Mouse (Mus musculus) midbrain, embryonic 11.5 days (tissue): ENCODE results near the gene Mettl5. TPM values are rescaled to one million over a fixed set of nuclear protein-coding genes. Genes with fewer than 3 reads are reported as not detected.
"Not testable (repeated sequence)": the region's sequence is repeated elsewhere in the genome, so short reads cannot be mapped to it uniquely, and the experiment has no call there.

Experiments
- ATAC-seq: fragments of 200-750 bp; cut with Nextera tagmentation; 2 replicates; pipeline ENCODE4 v1.8.0; 2017; ENCODE audit warnings: moderate TSS enrichment, moderate library complexity; ENCODE audit not compliant: low FRiP score
- DNase-seq: peaks from one replicate; pipeline ENCODE4 v3.0.0; 2015; ENCODE audit warnings: low spot score; ENCODE audit errors: missing footprints
- H3K27ac ChIP-seq: fragments of 300-500 bp; sonication (generic); 2 replicates; pipeline ENCODE4 v1.5.1; 2014; ENCODE audit warnings: low read depth, low read length
- H3K27me3 ChIP-seq: fragments of 300-500 bp; sonication (generic); 2 replicates; pipeline ENCODE4 v1.6.1; 2014; ENCODE audit warnings: mild to moderate bottlenecking, low read length, moderate library complexity, mixed read lengths; ENCODE audit not compliant: control insufficient read depth, insufficient read depth
- H3K36me3 ChIP-seq: fragments of 300-500 bp; sonication (generic); 2 replicates; pipeline ENCODE4 v1.6.1; 2014; ENCODE audit warnings: mild to moderate bottlenecking, low read length, moderate library complexity, mixed read lengths; ENCODE audit not compliant: control insufficient read depth, insufficient read depth
- H3K4me1 ChIP-seq: fragments of 300-500 bp; sonication (generic); 2 replicates; pipeline ENCODE4 v1.6.1; 2014; ENCODE audit warnings: low read length; ENCODE audit not compliant: control insufficient read depth, insufficient read depth
- H3K4me2 ChIP-seq: fragments of 300-500 bp; sonication (generic); 2 replicates; pipeline ENCODE4 v1.6.1; 2014; ENCODE audit warnings: mild to moderate bottlenecking, moderate library complexity
- H3K4me3 ChIP-seq: fragments of 300-500 bp; sonication (generic); 2 replicates; pipeline ENCODE4 v1.5.1; 2014; ENCODE audit warnings: low read depth, low read length
- H3K9ac ChIP-seq: fragments of 300-500 bp; sonication (generic); 2 replicates; pipeline ENCODE4 v1.6.1; 2014; ENCODE audit warnings: low read length
- H3K9me3 ChIP-seq: fragments of 300-500 bp; sonication (generic); 2 replicates; pipeline ENCODE4 v1.6.1; 2016; ENCODE audit warnings: low read length; ENCODE audit not compliant: control insufficient read depth
- WGBS: fragments of 180-500 bp; shearing (Covaris S2); extraction: QIAGEN DNeasy Blood & Tissue Kit; methylation state at CpG from one replicate; pipeline ENCODE4 v1.1.7; 2014; 5-methylcytosine and 5-hydroxymethylcytosine counted together
- polyA plus RNA-seq: library from polyadenylated mRNA; unstranded; fragments of >200 nt; fragmentation: Nextera tagmentation; extraction: Ambion mirVana; gene quantifications from 2 replicates; pipeline ENCODE4 v1.2.1, GENCODE M21; 2014

Mettl5 gene
- polyA plus RNA-seq, result 37.6 and 41.4 TPM in 2 replicates

- Histone ChIP-seq H3K4me3 (peak within 1 kb of the TSS; percentile 60), H3K4me2 (peak within 1 kb of the TSS; percentile 87), H3K36me3 (no peaks in the 10 kb centered on the region), H3K9ac (peak within 1 kb of the TSS; percentile 88), H3K4me1 (peaks cover 5% of the 10 kb centered on the region; the same call in 1 of the 2 replicates), H3K27ac (no peak within 1 kb of the TSS), H3K9me3 (no peaks in the 10 kb centered on the region), H3K27me3 (no peaks in the 10 kb centered on the region)
- DNase-seq (peak; percentile 98), ATAC-seq (peak; percentile 94)
- WGBS, result 2% methylated on average over 45 of the region's 45 CpGs
Measured at GRCm38 (mm10) chr2:69885451-69886305, at the start of gene Mettl5. Gene Mettl5 (minus strand): TSS chr2:69885615.

- H3K4me2 ChIP-seq, result no peak overlapping the region
- no peak for ATAC-seq
- 96% methylated on average over 3 of the region's 3 CpGs for WGBS
Measured at GRCm38 (mm10) chr2:69924943-69925342, 39.5 kb upstream of the Mettl5 start.

GRCm38 (mm10) chr2:69917301-69917700 is 31.9 kb upstream of the Mettl5 start:
- no peak overlapping the region for H3K4me2 ChIP-seq
- H3K36me3 ChIP-seq, result peaks cover 5% of the 10 kb centered on the region; the same call in 1 of the 2 replicates
- 95% methylated on average over 3 of the region's 3 CpGs for WGBS

More at GRCm38 (mm10) chr2:69924943-69925342, 39.5 kb upstream of the Mettl5 start:
- Histone ChIP-seq H3K27me3 (no peaks in the 10 kb centered on the region), H3K36me3 (no peaks in the 10 kb centered on the region), H3K9ac (no peak overlapping the region), H3K9me3 (no peaks in the 10 kb centered on the region), H3K4me1 (no peaks in the 10 kb centered on the region), H3K4me3 (no peak overlapping the region), H3K27ac (no peak overlapping the region)
- no peak for DNase-seq

DNA sequence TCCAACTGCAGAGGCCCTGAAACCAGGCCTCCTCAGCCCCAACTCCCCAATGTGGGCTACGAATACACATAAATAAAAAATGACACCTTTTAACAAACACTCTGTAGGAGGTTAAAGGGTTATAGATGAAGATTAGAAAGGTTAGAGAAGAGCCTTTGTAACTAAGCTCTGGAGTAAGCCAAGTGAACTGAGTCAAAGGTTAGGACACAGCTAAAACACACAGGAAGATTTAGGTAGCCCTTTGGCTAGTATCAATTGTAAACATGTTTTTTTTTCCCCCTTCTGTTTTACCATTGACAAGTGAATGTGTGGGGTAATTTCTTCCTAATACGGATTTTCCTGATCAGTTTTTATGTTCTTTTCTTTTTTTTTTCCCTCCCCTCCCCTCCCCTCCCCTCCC is 27.4 kb upstream of the Mettl5 start:
- Histone ChIP-seq H3K4me3 (no peak overlapping the region), H3K4me1 (no peaks in the 10 kb centered on the region), H3K27ac (no peak overlapping the region), H3K4me2 (no peak overlapping the region), H3K27me3 (no peaks in the 10 kb centered on the region), H3K36me3 (peaks cover 5% of the 10 kb centered on the region; the same call in 1 of the 2 replicates), H3K9me3 (no peaks in the 10 kb centered on the region; the same call in 1 of the 2 replicates), H3K9ac (no peak overlapping the region)
- DNase-seq (no peak), ATAC-seq (no peak)
- WGBS, result 58% methylated on average over 2 of the region's 2 CpGs

More at GRCm38 (mm10) chr2:69917301-69917700, 31.9 kb upstream of the Mettl5 start:
- H3K4me3 ChIP-seq, result no peak overlapping the region
- H3K27me3 ChIP-seq, result no peaks in the 10 kb centered on the region
- no peak overlapping the region for H3K9ac ChIP-seq
- H3K27ac ChIP-seq, result no peak overlapping the region
- H3K4me1 ChIP-seq, result no peaks in the 10 kb centered on the region
- no peak for DNase-seq
- no peak for ATAC-seq
- no peaks in the 10 kb centered on the region for H3K9me3 ChIP-seq

DNA sequence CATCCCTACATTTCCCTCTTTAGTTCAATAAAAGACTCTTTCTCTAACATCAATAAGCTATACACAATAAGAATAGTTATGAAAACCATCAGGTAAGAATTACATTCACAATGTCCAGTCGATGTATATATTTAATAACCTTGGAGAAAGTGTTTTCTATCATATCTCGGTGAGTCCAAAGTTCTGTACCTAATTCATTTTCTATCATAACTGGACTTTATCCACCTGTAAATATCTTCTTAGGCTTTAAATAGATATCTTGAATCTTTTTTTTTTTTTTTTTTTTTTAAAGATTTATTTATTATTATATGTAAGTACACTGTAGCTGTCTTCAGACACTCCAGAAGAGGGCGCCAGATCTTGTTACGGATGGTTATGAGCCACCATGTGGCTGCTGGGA is 22.0 kb upstream of the Mettl5 start:
- H3K36me3 ChIP-seq, ATAC-seq: not testable (repeated sequence)
- 90% methylated on average over 4 of the region's 4 CpGs for WGBS

DNA sequence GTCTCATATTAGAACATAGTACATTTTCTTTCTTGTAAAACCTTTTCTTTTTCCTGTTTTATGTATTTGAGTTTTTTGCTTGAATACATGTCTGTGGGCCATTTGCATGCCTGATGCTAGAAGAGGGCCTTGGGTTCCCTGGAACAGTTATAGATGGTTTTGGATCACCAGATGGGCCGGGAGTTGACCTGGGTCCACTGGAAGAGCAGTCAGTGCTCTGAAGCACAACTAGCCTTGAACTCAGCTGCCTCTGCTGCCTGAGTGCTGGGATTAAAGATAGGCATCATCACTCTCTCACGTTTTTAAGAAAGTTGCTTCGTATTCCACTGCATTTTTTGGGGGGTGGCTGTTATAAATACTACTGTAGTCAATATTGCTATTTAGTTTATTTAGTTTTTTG is 18.1 kb upstream of the Mettl5 start:
- WGBS, result 97% methylated on average over 3 of the region's 3 CpGs
- Histone ChIP-seq H3K27ac (no peak overlapping the region), H3K9me3 (no peaks in the 10 kb centered on the region; the same call in 1 of the 2 replicates), H3K4me3 (no peak overlapping the region), H3K4me1 (peaks cover 5% of the 10 kb centered on the region), H3K4me2 (no peak overlapping the region), H3K9ac (no peak overlapping the region), H3K36me3 (no peaks in the 10 kb centered on the region), H3K27me3 (no peaks in the 10 kb centered on the region)
- no peak for ATAC-seq
- peak; percentile 47 for DNase-seq

More for the DNA sequence above, 22.0 kb upstream of the Mettl5 start:
- not testable (repeated sequence) for H3K27ac ChIP-seq, H3K4me2 ChIP-seq, H3K4me1 ChIP-seq, DNase-seq, H3K9me3 ChIP-seq, H3K27me3 ChIP-seq, H3K9ac ChIP-seq, H3K4me3 ChIP-seq

DNA sequence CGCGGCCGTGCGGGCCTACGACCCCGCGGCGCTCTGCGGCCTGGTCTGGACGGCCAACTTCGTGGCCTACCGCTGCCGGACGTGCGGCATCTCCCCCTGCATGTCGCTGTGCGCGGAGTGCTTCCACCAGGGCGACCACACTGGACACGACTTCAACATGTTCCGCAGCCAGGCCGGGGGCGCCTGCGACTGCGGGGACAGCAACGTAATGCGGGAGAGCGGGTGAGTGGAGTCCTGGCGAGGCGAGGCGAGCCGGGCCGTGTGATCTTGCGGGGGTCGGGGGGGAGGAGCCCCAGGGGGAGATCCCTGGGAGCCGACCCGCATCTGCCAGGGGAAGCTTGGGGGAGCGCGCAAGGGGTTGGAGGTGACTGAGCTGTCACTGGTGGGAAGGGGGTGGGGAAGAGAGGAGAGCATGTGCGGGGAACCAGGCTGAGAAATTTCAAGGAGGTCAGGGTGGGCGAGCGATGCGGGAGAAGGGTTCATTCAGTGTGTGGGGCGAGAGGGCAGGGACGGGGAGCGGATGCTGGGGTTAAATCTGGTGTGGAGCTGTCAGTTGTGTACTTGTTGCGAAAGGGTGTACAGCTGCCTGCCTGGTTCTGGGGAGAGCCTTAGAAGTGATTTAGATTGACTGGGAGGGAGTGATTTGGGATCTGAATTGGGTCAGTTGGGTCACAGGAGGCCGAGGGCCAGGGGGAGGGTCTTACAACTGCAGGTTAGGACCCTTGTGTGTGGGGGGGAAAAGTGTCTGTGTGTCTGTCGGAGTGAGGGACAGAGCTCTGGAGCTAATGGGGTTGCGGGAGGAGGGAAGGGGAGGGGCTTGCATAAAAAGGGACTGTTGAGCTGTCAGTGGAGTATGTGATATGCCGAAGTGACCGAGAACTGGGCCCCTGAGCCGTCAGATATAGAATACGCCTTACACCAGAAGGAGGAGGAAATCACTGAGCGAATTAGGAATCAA is 12.5 kb upstream of the Mettl5 start:
- ATAC-seq (peak; percentile 67), DNase-seq (peak; percentile 95)
- H3K9me3 ChIP-seq, result no peaks in the 10 kb centered on the region
- H3K27me3 ChIP-seq, result no peaks in the 10 kb centered on the region
- WGBS, result under 1% methylated on average over 48 of the region's 55 CpGs
- H3K4me3 ChIP-seq, result peak overlapping the region; percentile 100
- H3K36me3 ChIP-seq, result no peaks in the 10 kb centered on the region
- H3K4me2 ChIP-seq, result peak overlapping the region; percentile 95
- H3K4me1 ChIP-seq, result peaks cover 7% of the 10 kb centered on the region
- peak overlapping the region; percentile 99 for H3K9ac ChIP-seq
- peak overlapping the region; percentile 87 for H3K27ac ChIP-seq

DNA sequence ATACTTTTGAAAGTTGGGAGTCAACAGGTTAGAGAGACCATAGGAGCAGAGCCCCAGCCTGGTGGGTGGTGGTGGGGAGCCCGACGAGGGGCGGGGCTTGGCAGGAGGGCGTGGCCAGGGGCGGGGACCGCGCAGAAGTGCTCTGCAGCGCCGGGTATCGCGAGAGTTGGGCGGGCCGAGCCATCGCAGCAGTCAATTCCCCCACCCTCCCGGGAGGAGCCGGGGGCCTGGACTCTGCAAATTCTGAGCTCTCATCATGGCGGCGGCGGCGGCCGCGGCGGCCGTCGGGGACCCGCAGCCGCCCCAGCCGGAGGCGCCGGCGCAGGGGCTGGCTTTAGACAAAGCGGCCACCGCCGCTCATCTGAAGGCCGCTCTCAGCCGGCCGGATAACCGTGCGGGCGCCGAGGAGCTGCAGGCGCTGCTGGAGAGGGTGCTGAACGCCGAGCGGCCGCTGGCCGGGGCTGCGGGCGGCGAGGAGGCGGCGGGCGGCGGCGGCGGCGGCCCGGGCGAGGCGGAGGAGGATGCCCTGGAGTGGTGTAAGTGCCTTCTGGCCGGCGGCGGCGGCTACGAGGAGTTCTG is 11.7 kb upstream of the Mettl5 start, which contains the start of gene Ubr3:
Ubr3 (plus strand) TSS at position 208 of the 579 bp plus-strand sequence.
- peaks cover 7% of the 10 kb centered on the region for H3K4me1 ChIP-seq
- H3K27ac ChIP-seq, result peak within 1 kb of the TSS; percentile 87
- peak within 1 kb of the TSS; percentile 95 for H3K4me2 ChIP-seq
- H3K9me3 ChIP-seq, result no peaks in the 10 kb centered on the region
- H3K4me3 ChIP-seq, result peak within 1 kb of the TSS; percentile 100
- peak within 1 kb of the TSS; percentile 99 for H3K9ac ChIP-seq
- H3K36me3 ChIP-seq, result no peaks in the 10 kb centered on the region
- peak; percentile 100 for DNase-seq
- no peaks in the 10 kb centered on the region for H3K27me3 ChIP-seq
- peak; percentile 98 for ATAC-seq
- under 1% methylated on average over 40 of the region's 65 CpGs for WGBS
